Mouse (Mus musculus) ovary, adult 18-20 months (tissue): ENCODE measurements around the gene Tfb2m.

Experiments used
- DNase-seq: peaks from one replicate; pipeline ENCODE4 v3.0.0; 2022; ENCODE audit warnings: low spot score, mixed read lengths

The Tfb2m gene

GRCm38 (mm10) chr1:179556921-179557320, 10.9 kb upstream of the Tfb2m start:
- no peak for DNase-seq

- DNase-seq: no peak
Measured at GRCm38 (mm10) chr1:179553949-179554347, 7.9 kb upstream of the Tfb2m start.

- no peak for DNase-seq
Measured at GRCm38 (mm10) chr1:179553197-179553948, 7.3 kb upstream of the Tfb2m start.

GRCm38 (mm10) chr1:179552751-179553150, 6.7 kb upstream of the Tfb2m start:
- no peak for DNase-seq

- no peak for DNase-seq
Measured at GRCm38 (mm10) chr1:179551921-179552320, 5.9 kb upstream of the Tfb2m start.

- DNase-seq: no peak
Measured at GRCm38 (mm10) chr1:179551336-179551735, 5.3 kb upstream of the Tfb2m start.

- no peak for DNase-seq
Measured at GRCm38 (mm10) chr1:179548996-179549752, 3.1 kb upstream of the Tfb2m start.

- DNase-seq: no peak
Measured at GRCm38 (mm10) chr1:179548220-179548619, 2.2 kb upstream of the Tfb2m start.

GRCm38 (mm10) chr1:179547176-179547575, 1.1 kb upstream of the Tfb2m start:
- no peak for DNase-seq

GRCm38 (mm10) chr1:179546551-179546917, 467 bp upstream of the Tfb2m start:
- DNase-seq: no peak

GRCm38 (mm10) chr1:179541502-179541901, 4.6 kb downstream of the Tfb2m start:
- no peak for DNase-seq

GRCm38 (mm10) chr1:179539887-179540286, 6.2 kb downstream of the Tfb2m start:
- DNase-seq: no peak

- no peak for DNase-seq
Measured at GRCm38 (mm10) chr1:179539054-179539453, 7.0 kb downstream of the Tfb2m start.

GRCm38 (mm10) chr1:179519901-179520300, 26.2 kb downstream of the Tfb2m start:
- no peak for DNase-seq

- peak; percentile 63 for DNase-seq
Measured at GRCm38 (mm10) chr1:179517713-179518465, 28.2 kb downstream of the Tfb2m start, which contains the start of gene Smyd3. Gene Smyd3 (minus strand): TSS chr1:179518041.

GRCm38 (mm10) chr1:179516941-179517712, 28.9 kb downstream of the Tfb2m start:
- no peak for DNase-seq

GRCm38 (mm10) chr1:179511895-179512294, 34.2 kb downstream of the Tfb2m start:
- no peak for DNase-seq

- DNase-seq: no peak
Measured at GRCm38 (mm10) chr1:179510546-179511340, 35.3 kb downstream of the Tfb2m start.

GRCm38 (mm10) chr1:179506530-179507315, 39.3 kb downstream of the Tfb2m start:
- DNase-seq: no peak

- no peak for DNase-seq
Measured at GRCm38 (mm10) chr1:179502565-179502964, 43.5 kb downstream of the Tfb2m start.
